Mouse (Mus musculus): ENCODE results near the gene Cabp7.
A peak's percentile ranks its signal among the peaks of the same experiment; 100 is the strongest.

The Cabp7 gene

DNA sequence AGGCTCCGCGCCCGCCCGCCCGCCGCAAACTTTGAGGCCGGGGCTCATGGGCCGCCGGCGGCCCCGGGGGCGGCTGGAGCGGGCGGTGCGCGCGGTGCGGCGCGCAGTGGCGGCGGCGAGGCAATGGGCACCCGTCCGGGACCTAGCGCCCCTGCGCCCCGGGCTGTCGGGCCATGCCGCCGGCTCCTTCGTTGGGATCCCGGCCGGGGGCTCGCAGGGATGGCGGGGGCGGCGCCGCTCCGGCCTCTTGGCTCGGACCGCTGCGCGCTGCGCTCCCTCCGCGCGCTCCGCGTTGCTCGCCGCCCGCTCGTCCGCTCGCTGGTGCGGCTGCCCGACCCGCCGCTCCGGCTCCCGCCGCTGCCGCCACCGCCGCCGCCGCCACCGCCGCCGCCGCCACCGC, at the start of gene Cabp7:
Gene Cabp7 (minus strand): TSS at position 46 of the 400 bp plus-strand sequence.
- DNase-seq (ENCODE audit: low spot score in 2 of 2) = no peak

DNA sequence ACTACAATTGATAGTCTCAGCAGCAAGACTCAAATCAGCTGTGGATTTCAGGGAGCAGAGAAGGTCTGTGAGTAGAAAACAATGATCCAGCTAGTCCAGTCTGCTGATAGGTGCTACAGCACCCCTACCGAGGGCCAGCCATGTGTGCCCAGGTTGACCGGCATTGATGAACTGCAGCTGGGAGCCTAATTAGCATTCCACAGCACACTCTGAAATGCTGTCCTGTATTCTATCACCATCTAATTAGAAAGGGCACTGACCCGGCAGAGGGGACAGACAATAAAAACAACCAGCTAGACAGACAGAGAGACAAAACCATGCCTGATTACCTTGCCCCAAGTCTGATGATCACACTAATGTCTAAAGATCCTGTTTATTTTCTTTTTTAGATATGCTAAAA, 46.4 kb upstream of the Cabp7 start:
- DNase-seq (ENCODE audit: low spot score in 2 of 2) = no peak

- no peak for DNase-seq (ENCODE audit: low spot score in 2 of 2)
These were observed 45.0 kb upstream of the Cabp7 start for GRCm38 (mm10) chr11:4791549-4791948.

GRCm38 (mm10) chr11:4789691-4790090, 43.1 kb upstream of the Cabp7 start:
- DNase-seq (ENCODE audit: low spot score in 2 of 2) = no peak

DNA sequence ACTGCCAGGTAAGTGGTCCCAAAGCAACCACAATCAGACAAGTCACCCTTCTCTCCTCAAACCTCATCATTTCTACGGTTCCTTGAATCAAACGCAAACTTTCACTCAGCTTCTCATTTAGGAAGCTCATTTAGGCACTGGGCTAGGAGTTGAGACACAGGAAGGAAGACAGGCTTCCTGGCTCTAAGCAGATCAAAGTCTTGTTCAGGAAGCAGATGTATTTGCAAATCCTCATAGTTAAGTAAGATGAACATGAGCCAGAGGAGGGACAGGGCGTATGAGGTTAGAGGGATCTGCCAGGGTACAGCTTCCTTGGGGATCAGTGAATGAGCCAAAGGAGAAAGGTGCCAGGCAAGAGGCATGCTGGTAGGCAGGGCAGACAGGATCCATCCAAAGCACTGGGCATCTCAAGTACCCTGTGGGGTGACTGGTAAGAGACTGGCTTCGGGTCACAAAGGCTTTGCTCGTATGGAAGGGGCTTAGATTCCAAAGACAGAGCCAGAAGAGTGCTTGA, 38.1 kb upstream of the Cabp7 start:
- no peak for DNase-seq (ENCODE audit: low spot score in 2 of 2)

- no peak for DNase-seq (ENCODE audit: low spot score in 2 of 2)
These were observed 36.5 kb upstream of the Cabp7 start for GRCm38 (mm10) chr11:4783116-4783515.

DNA sequence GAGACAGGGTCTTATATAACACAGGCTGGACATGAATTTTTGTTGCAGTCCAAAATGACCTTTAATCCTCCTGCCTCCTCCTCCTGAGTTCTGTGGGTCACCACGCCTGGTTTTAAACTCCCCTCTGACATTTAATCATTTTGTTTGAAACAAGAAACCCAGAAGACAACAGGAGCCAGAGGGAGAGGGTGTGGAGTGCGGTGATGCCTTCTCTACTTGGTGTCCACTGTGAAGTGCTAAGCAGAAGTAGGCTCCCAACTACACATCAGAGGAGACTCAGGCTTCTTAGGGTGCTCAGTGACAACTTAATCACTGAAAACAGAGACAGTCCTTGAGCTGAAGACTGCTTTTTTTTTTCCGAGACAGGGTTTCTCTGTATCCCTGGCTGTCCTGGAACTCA, 34.3 kb upstream of the Cabp7 start:
- no peak for DNase-seq (ENCODE audit: low spot score in 2 of 2)

DNA sequence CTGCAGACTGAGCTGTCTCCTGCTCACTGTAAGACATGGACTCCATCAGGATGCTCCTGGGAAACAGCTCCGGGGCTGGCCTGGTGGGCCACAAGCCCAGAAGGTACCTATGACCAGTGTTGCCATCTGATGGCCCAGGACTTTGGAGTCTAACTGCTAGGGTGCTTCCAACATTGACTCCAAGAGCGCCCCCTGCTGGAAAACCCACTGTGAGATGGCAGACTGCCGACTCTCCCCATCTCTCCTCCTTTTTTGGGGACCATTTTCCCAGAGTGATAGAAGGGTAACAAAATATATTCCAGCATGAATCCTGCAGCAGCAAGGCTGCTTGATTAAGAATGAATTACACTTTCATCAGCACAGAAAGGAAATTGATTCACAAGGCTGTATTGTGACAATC, 26.3 kb upstream of the Cabp7 start:
- DNase-seq (ENCODE audit: low spot score in 2 of 2) = peak in 1 of 2 experiments; percentile 43

GRCm38 (mm10) chr11:4771756-4772155, 25.2 kb upstream of the Cabp7 start:
- no peak for DNase-seq (ENCODE audit: low spot score in 2 of 2)

DNA sequence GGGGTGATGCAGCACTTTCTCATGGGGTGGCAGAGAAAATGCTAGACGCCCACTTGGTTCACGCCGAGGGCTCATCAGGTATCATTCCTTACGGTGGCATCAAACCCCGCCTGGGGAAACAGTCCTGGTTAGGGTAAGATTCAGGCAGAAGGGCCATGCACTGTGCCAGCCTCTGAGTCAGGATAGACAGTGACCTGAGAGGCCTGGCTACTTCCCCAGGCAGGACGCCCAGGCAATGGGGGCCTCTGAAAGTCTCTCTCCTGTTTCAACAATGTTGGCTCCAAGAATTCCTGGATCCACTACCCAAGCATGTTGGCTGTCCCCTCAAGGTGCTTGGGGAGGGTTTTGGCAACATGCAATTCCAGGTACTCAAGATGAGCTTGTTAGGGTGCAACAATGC, 23.3 kb upstream of the Cabp7 start:
- no peak for DNase-seq (ENCODE audit: low spot score in 2 of 2)

GRCm38 (mm10) chr11:4769293-4769692, 22.7 kb upstream of the Cabp7 start:
- no peak for DNase-seq (ENCODE audit: low spot score in 2 of 2)

DNA sequence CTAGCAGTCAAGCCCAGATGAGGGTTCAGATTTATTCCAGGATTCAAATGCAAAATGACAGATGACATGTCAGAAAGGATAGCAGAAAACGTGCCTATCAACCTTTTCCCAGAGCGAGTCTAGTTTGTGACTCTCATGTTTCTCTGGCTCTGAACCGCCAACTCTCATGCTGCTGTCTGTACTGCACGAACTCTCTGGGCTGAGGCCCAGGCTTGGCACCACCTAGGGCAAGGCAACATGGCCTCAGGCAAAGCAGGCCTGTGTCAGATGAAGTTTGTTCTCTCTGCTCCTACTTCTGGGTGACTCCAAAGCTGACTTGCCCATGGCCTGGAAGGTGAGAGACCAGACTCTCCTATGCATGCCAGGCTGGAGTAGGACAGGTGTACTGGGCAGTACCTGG, 21.8 kb upstream of the Cabp7 start:
- DNase-seq (ENCODE audit: low spot score in 2 of 2) = no peak

DNA sequence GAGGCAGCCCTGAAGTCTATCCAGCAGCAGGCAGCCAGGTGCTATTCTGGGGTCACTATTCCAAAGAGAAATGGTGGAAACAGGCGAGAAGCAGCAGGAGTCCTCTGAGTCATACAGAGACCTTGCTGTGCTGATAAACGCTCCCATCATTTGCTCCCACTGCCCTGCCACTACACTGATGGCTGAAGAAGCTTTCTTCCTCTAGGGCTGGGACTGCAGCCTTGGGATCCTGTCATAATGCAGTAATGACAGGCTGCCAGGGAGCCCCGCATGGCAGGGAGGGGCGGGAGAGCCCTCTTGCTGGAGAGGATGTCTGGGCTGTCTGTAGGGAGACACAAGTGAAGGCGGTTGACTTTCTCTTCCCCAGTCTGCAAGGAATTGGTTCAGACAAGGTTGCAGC, 17.9 kb upstream of the Cabp7 start:
- DNase-seq (ENCODE audit: low spot score in 2 of 2) = no peak

DNA sequence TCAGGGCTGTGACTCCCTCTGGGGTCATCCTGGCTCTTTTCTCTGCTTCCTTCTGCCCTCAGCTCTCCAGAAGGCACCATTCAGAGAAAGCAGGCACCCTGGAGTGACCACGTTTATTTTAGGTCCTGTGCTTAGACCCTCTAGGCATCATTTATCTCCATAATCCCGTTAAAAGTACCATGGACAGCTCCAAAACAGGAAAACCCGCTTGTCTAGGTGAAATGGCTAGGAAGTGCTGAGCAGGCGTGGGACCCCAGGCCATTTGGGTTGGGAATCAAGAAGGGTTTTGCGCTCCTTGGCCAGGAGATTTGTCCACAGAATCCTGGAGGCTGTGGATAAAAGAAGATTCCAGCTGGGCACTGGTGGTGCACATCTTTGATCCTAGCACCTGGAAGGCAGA, 17.1 kb upstream of the Cabp7 start:
- DNase-seq (ENCODE audit: low spot score in 2 of 2) = no peak

DNA sequence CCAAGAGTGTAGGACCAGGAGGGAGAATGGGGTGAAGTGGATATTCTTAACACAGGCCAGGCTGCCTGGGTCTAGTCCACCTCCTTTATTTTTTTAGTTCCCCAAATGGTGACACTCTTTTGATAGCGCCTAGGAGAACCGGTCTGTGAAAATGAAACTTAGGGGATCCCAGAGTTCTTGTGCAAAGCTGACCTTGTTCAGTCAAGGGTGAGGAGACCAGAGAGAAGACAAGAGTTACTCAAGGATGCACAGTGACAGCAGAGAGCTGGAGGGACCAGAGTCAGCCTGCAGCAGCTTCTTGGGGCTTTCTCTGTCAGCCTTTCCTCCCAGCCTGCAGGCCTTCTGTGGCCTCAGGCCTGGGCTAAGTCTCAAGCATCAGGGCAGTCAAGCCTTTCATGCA, 15.9 kb upstream of the Cabp7 start:
- no peak for DNase-seq (ENCODE audit: low spot score in 2 of 2)

DNA sequence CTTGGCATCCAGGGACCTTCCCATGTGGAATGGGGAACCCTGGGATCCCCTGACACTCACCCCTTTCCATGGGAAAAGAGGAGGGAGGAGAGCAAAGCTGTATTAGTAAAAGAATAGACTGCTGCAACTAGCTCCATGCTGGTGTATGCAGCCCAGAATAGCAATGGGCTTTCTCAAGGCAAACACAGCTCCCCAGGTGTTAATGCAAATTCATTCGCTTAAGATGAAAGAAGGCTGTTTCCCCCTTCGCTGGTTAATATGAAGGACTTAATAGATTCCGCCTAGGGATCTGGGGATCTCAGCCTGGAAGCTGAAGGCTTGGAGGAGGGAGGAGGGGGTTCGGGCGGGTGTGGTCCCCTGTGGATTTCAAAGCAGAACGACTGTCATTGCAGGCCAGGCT, 15.4 kb upstream of the Cabp7 start:
- no peak for DNase-seq (ENCODE audit: low spot score in 2 of 2)

DNA sequence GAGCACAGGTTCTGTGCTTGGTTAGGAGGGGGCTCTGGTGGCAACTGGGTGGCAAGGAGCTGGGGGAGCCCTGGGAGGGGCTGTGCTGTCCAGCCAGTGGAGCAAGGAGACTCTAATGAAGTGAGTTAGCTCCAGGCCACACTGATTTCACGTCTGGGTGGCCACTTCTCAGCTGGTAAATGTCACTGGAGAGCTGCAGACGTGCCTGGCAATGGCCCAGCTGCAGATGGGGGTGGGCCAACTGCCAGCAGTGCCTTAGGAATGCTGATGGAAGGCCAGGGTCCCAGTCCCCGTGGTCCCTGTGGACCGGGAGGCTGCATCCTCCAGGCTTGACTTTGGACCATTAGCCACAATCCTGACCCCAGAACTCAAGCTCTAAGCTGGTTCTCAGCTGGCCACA, 13.9 kb upstream of the Cabp7 start:
- DNase-seq (ENCODE audit: low spot score in 2 of 2) = no peak

- DNase-seq (ENCODE audit: low spot score in 2 of 2) = no peak
These were observed 11.2 kb upstream of the Cabp7 start for GRCm38 (mm10) chr11:4757789-4758158.

DNA sequence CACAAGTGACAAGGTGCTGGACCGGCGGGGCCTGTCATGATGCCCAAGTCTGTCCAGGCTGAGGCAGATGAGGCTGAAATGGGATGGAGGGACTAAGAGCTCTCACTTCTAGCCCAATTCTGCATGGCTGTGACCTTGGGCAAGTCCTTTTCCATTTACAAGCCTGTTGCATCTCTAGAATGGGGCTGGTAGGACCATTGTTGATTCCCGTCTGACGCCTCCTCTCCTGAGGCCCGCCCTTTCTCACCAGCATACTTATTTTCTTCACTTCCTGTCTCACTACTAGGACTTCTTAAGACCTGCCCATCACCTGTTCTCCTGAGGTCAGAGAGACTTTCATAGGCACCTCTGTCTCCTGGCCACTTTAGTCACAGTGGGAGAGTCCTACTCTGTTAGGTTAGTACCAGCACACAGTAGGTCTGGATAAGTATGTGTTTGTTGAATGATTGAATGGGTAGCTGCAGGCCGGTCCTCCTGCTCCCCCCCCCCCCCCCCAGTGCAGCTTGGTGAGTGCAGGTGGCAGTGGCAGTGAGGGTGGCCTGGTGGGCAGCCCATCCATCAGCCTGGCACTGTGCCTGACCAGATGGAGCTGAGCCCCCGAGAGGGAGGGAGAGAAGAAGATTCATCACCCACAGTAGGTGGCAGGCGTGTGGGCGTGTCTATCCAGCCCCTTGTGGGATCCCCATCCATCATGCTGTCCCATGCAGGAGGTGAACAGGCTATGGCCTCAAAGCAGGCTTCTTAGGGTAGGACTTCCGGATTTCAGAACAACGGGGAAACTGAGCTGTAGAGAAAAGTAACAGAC, 10.6 kb upstream of the Cabp7 start:
- no peak for DNase-seq (ENCODE audit: low spot score in 2 of 2)

DNA sequence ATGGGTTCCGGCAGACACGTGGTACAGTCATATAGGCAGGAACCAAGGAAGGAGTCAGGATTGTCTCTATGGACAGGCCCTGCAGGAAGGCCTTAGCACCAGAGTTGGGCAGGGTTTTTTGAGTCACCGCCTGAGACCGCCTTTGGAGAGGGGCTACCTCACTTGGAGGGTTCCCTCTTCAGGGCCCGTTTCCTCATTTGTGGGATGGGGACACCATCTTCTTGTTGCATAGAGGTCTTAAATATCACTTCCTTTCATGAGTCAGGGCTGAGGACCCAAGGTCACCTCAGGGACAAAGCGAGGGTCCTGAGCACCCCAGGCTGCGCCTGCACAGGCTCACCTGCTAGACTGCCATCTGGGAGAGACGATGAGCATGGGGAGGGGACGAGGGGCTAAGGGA, 9.9 kb upstream of the Cabp7 start:
- no peak for DNase-seq (ENCODE audit: low spot score in 2 of 2)

GRCm38 (mm10) chr11:4754867-4755266, 8.3 kb upstream of the Cabp7 start:
- no peak for DNase-seq (ENCODE audit: low spot score in 2 of 2)

- no peak for DNase-seq (ENCODE audit: low spot score in 2 of 2)
These were observed 7.5 kb upstream of the Cabp7 start for GRCm38 (mm10) chr11:4754036-4754435.

GRCm38 (mm10) chr11:4752836-4753235, 6.3 kb upstream of the Cabp7 start:
- DNase-seq (ENCODE audit: low spot score in 2 of 2) = no peak

GRCm38 (mm10) chr11:4750263-4750662, 3.7 kb upstream of the Cabp7 start:
- DNase-seq (ENCODE audit: low spot score in 2 of 2) = no peak

Data from frontal cortex, postnatal 10 days (tissue).